Mouse (Mus musculus): ENCODE results near the gene Gng7.

Gng7 gene

DNA sequence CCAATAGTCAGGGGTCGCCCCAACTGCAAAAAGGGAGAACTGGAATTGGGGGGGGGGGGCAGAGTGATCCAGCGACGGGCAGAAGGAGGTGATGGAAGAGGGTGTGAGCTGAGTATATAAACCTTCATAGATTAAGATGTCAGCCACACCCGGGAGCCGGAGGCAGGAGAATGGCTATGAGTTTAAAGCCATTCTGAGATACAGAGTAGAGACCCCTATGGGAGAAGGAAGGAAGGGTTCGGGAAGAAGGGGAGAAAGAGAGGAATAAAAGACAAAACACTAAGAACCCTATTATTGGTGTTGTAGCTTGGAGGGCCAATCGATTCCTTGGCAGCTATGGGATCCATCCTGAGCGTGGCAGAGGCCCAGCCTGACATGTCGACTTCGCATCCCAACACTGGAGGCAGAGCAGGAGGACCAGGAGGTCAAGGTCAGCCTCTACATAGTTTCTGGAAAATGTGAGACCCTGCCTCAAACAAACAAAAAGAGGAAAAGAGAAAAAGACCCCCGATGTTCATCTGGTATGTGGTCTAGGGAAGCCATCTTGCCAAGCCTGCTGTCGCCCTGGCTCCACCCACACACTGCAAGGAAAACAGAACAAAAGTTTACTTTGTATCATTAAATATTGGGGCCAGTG, 11.0 kb upstream of the Gng7 start, which contains the start of gene Diras1:
Gene Diras1 (minus strand): TSS at position 24 of the 637 bp plus-strand sequence.
- no peak for DNase-seq (ENCODE audit: low spot score)

DNA sequence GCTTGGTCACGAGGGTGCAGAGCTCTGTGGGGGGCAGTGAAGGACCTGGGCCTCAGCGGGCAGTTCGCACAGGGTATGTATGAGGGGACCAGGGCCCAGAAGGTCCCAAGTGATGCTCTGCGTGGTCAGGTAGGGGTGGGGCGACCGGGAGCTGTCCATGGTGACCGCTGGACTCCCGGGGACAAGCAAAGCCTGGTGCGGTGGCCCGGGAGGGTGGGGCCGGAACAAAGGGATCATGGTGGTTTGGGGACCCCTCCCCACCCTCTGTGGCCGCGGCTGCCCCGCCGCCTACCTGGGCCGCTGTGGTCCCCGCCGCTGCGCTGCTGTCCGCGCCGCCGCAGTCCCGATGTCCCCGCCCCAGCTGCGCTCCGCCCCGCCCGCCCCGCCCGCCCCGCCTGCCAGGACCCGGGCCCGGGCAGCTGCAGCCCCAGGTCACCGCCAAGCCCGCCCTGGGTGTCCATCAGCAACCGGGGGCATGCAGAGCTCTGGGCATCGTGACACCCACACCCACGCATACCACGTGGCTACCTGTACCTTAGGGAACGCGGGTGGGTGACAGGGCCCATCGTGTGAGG, 10.4 kb upstream of the Gng7 start:
- no peak for DNase-seq (ENCODE audit: low spot score)

DNA sequence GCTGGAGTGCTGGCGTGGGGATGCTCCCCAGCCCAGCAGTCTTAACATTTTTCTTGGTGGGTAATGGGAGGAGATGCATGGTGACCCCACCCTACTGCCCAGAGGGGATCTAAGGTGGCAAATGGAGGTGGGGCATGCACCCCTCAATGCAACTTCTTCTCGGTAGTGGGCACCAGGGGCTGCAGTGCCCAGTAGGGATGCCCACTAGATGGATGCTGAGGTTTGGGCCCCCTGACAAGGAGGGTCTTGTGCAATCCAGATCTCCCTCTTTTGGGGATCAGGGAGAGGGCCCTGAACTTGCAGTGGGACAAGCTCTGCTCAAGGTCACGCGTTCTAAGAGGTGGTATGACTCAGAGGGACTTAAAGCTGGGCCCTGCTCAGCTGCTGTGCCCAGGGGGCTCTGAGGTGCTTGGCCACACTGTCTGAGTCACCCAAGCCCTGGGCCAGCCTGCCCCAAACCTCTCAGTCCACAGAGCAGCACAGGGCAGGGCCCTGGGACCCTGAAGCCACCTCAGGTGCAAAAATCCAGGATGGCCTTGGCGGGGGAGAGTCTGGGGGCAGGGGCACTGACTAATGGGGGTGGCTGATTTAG, 9.7 kb upstream of the Gng7 start:
- DNase-seq (ENCODE audit: low spot score) = no peak

DNA sequence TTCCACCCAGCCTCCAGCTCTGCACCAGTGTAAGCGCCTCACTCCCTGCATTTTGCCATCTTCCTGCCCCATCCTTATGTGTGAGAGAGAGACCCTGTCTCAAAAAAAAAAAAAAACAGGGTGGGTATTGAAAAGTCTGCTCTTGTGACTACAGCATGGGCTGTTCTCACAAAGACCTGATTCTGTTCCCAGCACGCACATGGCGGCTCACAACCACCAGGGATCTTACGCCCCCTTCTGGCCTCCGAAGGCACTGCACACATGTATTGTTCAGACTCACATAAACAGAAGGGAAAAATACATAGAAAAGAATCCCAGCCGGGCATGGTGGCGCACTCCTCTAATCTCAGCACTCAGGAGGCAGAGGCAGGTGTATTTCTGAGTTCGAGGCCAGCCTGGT, 8.0 kb upstream of the Gng7 start:
- DNase-seq (ENCODE audit: low spot score) = no peak

DNA sequence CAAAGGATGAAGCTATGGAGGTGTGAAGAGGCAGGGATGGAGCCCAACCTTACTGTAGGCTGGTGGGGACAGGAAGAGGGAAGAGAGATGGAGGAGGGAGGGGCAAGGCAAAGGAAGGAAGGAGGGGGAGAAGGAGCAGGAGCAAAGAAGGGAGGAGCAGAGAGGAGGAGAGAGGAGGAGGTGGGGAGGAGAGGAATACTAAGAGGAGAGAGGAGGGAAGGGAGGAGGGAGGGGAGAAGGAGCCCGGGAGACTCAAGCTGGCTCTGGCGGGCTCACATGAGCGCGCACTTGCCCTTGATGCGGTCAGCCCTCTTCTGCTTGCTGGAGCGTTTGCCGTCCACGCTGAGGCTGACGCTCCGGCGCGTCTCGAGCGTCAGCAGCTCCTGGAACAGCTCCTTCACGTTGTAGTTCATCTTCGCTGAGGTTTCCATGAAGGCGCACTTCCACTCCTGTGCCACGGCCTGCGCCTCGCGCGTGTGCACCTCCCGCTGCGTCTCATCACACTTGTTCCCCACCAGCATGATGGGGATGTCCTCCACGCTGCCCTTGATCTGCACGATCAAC, 6.9 kb upstream of the Gng7 start:
- DNase-seq (ENCODE audit: low spot score) = no peak

DNA sequence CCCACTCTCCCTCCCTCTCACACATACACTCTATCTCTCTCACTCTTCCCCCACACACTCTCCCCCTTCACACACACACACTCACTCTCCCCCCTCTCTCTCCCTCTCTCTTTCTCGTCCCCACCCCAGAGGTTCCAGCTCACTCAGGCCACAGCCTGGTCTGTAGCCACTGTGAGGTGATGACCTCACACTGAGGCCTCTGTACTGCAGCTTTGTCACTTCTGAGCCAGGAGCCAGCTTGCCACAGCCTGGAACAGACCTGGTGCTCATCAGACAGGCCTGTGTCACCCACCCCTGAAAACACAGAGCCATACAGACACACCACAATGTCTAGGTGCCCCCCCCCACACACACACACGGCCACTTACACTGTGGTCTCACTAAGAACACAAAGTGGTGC, 5.5 kb upstream of the Gng7 start:
- DNase-seq (ENCODE audit: low spot score) = no peak

DNA sequence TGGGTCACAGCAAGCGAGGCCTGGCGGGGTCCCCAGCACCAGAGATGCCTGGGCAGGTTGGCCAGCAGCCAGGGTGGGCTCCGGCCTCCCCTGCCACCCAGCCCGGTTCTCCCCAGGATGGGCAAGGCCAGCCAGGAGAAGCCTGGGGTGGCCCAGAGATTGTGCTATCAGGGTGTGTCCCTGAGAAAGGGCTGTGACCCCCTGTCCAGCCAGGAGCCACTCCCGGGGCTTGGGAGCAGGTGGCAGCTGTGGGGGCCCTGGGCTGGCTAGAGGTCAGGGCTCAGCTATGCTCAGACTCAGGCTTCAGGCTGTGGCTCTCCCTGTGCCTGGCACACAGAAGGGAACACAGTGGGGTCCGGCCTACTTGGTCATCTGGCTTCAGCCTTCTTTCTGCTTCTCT, 4.9 kb upstream of the Gng7 start:
- no peak for DNase-seq (ENCODE audit: low spot score)

DNA sequence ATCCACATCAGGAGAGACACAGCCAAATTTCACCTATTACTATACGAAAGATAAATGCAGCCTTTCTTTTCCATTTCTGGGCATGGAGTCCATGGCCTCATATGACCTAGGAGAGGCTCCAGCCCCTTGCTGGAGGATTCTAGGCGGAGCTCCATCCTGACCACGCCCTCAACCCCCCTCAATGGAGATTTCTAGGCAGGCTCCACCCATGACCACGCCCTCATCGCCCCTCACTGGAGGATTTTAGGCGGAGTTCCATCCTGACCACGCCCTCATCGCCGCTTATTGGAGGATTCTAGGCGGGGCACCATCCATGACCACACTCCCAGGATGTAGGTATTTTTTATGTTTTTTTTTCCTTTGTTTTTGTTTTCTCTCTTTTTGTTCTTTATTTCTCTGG, 3.6 kb upstream of the Gng7 start:
- no peak for DNase-seq (ENCODE audit: low spot score)

DNA sequence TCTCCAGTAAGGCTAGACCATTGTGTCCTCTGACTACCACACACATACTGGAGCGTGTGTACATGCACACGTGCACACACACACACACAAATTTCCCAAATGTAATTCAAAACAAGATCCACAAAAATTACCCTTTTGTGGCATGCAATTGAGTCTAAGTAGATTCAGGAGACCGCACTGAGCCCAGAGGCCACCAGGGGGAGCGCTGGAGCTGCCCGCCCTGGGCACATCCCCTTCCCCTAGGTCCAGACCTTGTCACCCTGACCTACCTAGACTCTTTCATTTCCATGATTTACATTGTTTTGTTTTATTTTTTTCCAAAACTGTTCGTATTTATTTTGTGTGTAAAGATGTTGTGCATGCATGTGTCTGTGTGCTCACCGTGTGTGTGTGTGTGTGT, 1.9 kb upstream of the Gng7 start:
- DNase-seq (ENCODE audit: low spot score) = no peak

DNA sequence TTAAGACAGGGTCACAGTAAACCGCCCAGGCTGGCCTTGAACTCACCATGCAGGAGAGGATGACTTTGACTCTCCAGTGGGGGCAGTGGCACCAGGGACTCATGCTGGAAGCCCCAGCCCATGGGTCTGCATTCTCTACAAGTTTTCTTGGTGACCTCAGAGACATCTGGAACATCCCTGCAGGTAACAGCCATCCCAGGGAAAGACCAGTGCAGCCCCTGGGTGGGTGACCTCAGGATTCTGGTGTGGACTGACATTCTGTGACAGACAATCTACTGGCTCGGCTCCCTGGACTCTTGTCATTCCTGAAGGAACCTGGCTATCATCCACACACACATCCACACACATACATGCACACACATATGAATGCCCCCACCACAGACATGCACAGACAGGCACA, 921 bp upstream of the Gng7 start:
- no peak for DNase-seq (ENCODE audit: low spot score)

DNA sequence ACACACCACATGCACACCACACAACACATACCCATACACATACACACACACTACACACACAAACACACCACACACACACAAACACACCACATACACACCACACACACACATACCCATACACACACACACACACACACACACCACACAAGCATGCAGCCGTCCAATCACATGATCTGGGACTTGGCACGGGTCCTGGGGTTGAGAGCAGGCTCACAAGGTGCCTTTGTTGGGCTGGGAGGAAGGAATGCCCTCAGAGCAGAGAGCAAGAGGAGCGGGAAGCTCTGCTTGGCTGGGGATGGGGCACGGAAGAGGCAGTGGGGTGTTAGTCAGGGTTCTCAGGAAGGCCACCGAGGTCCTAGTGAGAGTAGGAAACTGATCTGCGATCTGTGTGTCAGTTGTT, 3.9 kb downstream of the Gng7 start:
- DNase-seq (ENCODE audit: low spot score) = no peak

DNA sequence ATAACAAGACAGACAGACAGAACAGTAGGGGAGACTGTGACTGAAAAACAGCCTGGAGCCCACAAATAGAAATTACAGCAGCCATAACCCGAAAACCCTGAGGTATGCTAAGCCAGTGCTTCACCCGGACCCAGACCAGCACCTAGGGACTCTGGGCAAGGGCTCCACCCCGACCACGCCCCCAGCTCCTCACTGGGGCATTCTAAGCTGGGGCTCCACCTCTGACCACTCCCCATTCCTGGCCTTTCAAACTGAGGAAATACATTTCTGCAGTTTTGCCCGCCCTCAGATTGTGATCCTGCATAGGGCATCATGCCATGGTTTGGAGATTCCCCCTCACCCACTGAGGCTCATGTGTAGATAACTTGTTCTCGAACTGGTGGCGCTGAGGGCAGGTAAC, 7.5 kb downstream of the Gng7 start:
- DNase-seq (ENCODE audit: low spot score) = no peak

DNA sequence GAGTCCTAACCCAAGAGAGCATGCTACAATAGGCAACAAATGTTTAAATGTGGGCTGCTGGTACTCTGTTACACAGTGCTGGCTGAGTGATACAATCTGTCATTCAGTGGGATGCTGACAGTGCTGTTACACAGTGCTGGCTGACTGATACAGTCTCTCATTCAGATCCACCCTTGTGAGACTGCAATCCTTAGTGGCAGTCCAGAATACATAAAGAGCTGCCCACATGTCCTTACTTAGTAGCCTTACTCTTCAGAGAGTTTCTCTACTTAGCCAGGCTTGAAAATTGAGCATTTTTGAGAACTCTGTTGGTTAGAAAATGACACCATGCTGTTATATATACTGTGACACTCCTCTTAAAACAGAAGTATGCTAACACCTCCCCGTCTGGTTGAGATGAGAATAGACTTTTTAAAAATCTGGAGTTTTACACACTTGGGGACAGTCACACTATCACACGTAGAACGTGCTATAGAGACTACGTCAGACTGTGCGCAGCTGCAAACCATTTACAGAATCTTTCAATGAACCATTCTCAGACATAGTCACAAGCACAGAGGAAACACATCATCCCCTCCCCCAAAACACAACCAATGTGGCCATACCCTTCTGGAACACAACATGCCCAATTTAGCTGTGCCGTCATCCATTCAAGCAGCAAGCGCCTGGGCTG, 8.6 kb downstream of the Gng7 start:
- DNase-seq (ENCODE audit: low spot score) = no peak

DNA sequence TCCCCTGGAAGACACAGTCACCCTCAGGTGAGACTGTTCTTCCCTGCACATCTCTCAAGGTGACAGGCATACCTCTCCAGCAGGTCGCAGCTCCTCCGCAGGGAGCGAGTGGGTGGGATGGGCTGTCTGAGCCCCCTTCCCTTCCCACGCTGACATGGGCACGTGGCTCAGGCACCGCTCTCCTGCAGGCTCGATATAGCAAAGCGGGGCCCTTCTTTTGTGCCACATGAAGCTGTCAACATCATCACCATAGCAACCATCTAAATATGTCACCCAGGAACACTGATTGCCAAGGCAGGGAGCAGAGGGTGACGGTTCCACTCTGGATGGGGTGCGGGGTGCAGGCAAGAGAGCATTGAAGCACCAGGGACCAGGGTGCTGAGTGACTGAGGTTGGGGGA, 13.6 kb downstream of the Gng7 start:
- no peak for DNase-seq (ENCODE audit: low spot score)

DNA sequence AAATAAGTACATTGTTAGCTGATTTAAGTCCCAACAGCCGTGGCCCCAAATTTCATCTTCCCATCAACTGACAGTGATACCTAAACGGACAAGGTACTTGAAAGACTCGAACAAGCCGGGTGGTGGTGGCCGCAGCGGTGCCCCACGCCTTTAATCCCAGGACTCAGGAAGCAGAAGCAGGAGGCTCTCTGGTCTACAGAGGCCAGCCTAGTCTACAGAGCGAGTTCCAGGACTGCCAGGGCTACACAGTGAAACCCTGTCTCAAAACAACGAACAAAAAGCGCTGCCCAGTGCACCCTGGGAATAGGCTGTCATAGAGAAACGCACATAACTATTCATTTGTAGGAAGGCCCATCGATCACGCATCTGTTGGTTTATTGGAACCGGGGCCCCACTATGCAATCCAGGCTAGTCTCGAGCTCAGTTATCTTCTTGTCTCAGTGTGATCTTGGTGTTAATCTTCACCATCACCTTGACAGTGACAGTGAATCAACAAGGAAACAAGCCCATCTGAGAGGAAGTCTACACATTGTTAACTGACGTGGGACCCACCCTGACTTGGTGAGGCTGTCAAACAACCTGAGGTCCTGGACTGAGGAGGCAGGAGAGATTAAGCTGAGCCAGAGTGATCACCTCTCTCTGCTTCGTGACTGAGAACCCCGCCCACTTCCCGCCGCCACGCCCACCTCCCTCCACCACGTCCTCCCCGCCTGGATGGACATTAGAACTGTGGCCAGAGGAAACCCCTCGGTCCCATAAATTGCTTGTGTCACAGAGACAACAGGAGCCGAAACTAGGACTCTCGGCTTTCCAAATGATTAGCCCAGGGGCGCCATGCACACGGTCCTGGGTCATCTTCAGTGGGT, 14.3 kb downstream of the Gng7 start:
- no peak for DNase-seq (ENCODE audit: low spot score)

DNA sequence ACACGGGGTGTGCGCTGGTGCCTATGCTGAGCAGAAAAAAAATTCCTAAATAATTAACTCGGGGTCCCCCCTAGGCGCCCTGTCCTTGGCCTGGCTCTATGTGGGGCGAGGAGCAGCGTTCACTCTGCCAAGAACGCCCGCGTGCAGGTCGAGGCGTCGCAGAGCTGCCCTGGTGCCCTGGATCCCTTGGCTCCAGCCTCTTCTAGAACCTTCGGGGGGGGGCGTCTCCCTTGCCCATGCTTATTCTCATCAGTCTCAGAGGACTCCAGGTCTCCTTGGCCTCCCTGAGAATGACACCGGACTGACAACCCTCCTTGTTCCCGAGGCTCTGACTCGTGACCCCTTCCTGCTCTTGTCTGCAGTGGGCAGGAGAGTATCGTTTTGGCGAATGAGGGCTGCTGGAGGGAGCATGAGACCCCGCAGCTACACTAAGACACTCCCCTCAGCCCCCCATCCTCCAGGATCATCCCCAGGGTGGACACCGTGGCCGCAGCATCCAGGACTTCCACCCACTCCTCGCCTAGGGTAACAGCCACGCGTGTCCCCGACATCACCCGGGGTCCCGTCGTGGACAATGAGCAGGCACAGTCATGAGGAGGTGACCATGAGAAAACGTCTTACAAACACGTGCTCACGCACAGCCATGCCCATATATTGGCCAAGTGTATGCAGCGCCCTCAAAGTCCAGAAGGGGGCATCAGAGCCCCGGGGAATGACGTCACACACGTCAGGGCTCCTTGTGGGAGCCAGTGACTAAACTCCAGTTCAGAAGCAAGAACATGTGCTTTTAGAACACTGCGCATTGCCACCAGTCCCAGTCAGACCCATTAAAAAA, 15.2 kb downstream of the Gng7 start:
- DNase-seq (ENCODE audit: low spot score) = no peak

DNA sequence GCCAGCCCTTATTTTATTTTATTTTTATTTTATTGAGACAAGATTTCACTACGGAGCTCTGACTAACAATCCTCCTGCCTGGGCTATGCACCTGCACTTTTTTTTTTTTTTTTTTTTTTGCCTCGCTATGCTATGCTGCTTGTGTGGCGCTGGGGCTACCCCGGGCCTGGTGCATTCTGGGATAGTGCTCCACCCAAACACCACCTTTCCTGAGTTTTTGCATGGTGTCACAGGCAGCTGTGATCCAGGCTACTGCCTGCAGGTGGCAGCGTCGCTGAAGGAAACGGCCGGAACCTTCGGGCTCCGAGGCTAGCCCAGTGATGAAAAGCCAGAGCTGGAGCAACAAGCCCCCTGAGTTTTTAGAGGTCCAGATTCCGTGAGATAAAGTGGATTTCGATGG, 16.0 kb downstream of the Gng7 start:
- DNase-seq (ENCODE audit: low spot score) = no peak

DNA sequence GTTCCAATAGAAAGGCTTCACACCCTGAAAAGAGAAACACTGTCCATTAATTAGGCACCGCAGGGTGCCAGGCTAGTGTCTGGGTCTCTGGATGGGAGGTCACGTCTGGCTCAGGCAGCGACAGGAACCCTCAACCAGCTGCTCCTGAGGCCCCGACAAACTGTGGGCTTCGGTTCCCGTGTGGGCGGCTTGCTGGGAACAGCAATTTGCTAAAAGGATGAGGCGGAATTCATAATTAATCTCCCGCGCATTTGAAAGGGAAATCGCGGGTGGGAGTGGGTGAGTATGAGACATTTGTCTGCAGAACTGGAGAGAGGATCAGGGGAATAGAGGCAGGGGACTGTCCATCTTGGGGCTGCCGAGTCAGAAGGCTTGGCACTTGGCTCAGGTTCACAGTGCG, 16.7 kb downstream of the Gng7 start:
- DNase-seq (ENCODE audit: low spot score) = no peak

DNA sequence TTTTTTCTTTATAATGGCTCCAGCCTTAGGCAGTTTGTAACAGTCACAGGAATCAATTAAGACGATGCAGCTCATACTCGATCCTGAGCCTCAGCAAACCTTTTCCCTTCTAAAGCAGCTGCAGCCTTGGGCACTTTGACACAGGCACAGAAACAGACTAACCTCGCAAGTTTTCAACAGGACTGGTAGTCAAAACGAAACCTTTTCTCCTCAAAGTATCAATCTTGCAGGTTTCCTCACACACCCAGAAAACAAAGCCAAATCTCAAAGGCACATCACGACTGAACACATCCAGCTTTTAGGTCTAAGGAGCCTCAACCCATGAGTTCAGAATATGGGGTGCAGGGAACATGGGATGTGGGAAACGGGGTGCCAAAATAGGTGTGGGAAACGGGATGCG, 17.4 kb downstream of the Gng7 start:
- no peak for DNase-seq (ENCODE audit: low spot score)

DNA sequence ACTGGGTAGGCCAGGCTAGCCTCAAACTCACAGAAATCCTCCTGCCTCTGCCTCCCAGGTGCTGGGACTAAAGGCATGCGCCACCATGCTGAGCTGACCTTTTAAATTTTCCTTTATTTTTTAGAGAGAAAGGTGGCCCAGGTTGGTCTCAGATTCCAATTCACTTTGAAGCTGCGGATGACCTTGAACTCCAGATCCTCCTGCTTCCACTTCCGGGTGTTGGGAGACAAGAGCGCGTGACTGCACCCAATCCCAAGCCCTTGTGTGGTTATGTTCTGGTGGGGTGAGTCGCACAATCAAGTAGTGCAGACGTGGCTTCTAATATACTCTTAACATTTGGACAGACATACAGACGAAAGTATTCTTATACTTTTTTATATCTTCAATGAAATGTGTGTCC, 18.2 kb downstream of the Gng7 start:
- no peak for DNase-seq (ENCODE audit: low spot score)

DNA sequence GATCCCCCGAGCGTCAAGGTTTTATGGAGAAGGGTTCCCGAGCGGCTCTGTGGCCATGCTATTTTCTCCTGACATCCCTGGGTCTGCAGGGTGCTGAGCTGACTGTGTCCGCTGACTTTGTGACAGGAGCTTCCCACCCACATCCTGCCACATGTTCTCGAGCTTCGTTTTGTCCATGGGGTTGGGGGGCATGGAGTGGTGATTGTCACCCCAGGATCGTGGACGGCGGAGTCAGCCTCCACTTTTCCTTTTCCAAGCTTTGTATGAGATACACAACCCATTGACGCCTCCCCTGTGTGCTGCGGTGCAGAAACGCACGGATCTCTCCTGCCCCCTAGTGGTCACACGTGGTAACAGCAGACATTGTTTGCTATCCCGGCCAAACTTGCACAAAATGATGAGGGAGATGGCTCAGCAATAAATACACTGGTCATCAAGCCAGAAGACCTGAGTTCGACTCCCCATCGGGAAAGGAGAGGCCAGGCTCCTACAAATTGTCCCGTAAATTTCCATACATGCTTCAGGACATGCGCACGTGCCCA, 19.6 kb downstream of the Gng7 start:
- peak; percentile 59 for DNase-seq (ENCODE audit: low spot score)

Measured in urinary bladder, postnatal 10 days (tissue).